Mouse (Mus musculus): ENCODE measurements around the gene Gm17571.

The Gm17571 gene

GRCm38 (mm10) chr9:13446703-13447285, at the start of gene Gm17571:
Gene Gm17571 (minus strand): TSS chr9:13446753.
- in situ Hi-C loops (cut with MboI; ENCODE audit: low pct_unique_long_range_greater_than_20kb in 1 of 2, low sequenced_read_pairs in 2 of 2, unreplicated experiment in 1 of 2) = no loop called here

GRCm38 (mm10) chr9:13495530-13495929, 49.0 kb upstream of the Gm17571 start:
- in situ Hi-C loops (cut with MboI; ENCODE audit: low pct_unique_long_range_greater_than_20kb in 1 of 2, low sequenced_read_pairs in 2 of 2, unreplicated experiment in 1 of 2) = no loop called here

- in situ Hi-C loops (cut with MboI; ENCODE audit: low pct_unique_long_range_greater_than_20kb in 1 of 2, low sequenced_read_pairs in 2 of 2, unreplicated experiment in 1 of 2) = no loop called here
Observed at GRCm38 (mm10) chr9:13493746-13494145, 47.2 kb upstream of the Gm17571 start.

- in situ Hi-C loops (cut with MboI; ENCODE audit: low pct_unique_long_range_greater_than_20kb in 1 of 2, low sequenced_read_pairs in 2 of 2, unreplicated experiment in 1 of 2) = no loop called here
Observed at GRCm38 (mm10) chr9:13492807-13493206, 46.3 kb upstream of the Gm17571 start.

- in situ Hi-C loops (cut with MboI; ENCODE audit: low pct_unique_long_range_greater_than_20kb in 1 of 2, low sequenced_read_pairs in 2 of 2, unreplicated experiment in 1 of 2) = no loop called here
Observed at GRCm38 (mm10) chr9:13491854-13492620, 45.5 kb upstream of the Gm17571 start.

- in situ Hi-C loops (cut with MboI; ENCODE audit: low pct_unique_long_range_greater_than_20kb in 1 of 2, low sequenced_read_pairs in 2 of 2, unreplicated experiment in 1 of 2) = no loop called here
Observed at GRCm38 (mm10) chr9:13491107-13491506, 44.6 kb upstream of the Gm17571 start.

GRCm38 (mm10) chr9:13485914-13486313, 39.4 kb upstream of the Gm17571 start:
- in situ Hi-C loops (cut with MboI; ENCODE audit: low pct_unique_long_range_greater_than_20kb in 1 of 2, low sequenced_read_pairs in 2 of 2, unreplicated experiment in 1 of 2) = no loop called here

- in situ Hi-C loops (cut with MboI; ENCODE audit: low pct_unique_long_range_greater_than_20kb in 1 of 2, low sequenced_read_pairs in 2 of 2, unreplicated experiment in 1 of 2) = no loop called here
Observed at GRCm38 (mm10) chr9:13484267-13485240, 38.0 kb upstream of the Gm17571 start.

- in situ Hi-C loops (cut with MboI; ENCODE audit: low pct_unique_long_range_greater_than_20kb in 1 of 2, low sequenced_read_pairs in 2 of 2, unreplicated experiment in 1 of 2) = no loop called here
Observed at GRCm38 (mm10) chr9:13483199-13484068, 36.9 kb upstream of the Gm17571 start.

GRCm38 (mm10) chr9:13479275-13479674, 32.7 kb upstream of the Gm17571 start:
- in situ Hi-C loops (cut with MboI; ENCODE audit: low pct_unique_long_range_greater_than_20kb in 1 of 2, low sequenced_read_pairs in 2 of 2, unreplicated experiment in 1 of 2) = no loop called here

GRCm38 (mm10) chr9:13474951-13475350, 28.4 kb upstream of the Gm17571 start:
- in situ Hi-C loops (cut with MboI; ENCODE audit: low pct_unique_long_range_greater_than_20kb in 1 of 2, low sequenced_read_pairs in 2 of 2, unreplicated experiment in 1 of 2) = no loop called here

- in situ Hi-C loops (cut with MboI; ENCODE audit: low pct_unique_long_range_greater_than_20kb in 1 of 2, low sequenced_read_pairs in 2 of 2, unreplicated experiment in 1 of 2) = no loop called here
Observed at GRCm38 (mm10) chr9:13470013-13470412, 23.5 kb upstream of the Gm17571 start.

GRCm38 (mm10) chr9:13468778-13469177, 22.2 kb upstream of the Gm17571 start:
- in situ Hi-C loops (cut with MboI; ENCODE audit: low pct_unique_long_range_greater_than_20kb in 1 of 2, low sequenced_read_pairs in 2 of 2, unreplicated experiment in 1 of 2) = no loop called here

- in situ Hi-C loops (cut with MboI; ENCODE audit: low pct_unique_long_range_greater_than_20kb in 1 of 2, low sequenced_read_pairs in 2 of 2, unreplicated experiment in 1 of 2) = no loop called here
Observed at GRCm38 (mm10) chr9:13467745-13468144, 21.2 kb upstream of the Gm17571 start.

- in situ Hi-C loops (cut with MboI; ENCODE audit: low pct_unique_long_range_greater_than_20kb in 1 of 2, low sequenced_read_pairs in 2 of 2, unreplicated experiment in 1 of 2) = no loop called here
Observed at GRCm38 (mm10) chr9:13466816-13467215, 20.3 kb upstream of the Gm17571 start.

GRCm38 (mm10) chr9:13466351-13466750, 19.8 kb upstream of the Gm17571 start:
- in situ Hi-C loops (cut with MboI; ENCODE audit: low pct_unique_long_range_greater_than_20kb in 1 of 2, low sequenced_read_pairs in 2 of 2, unreplicated experiment in 1 of 2) = no loop called here

GRCm38 (mm10) chr9:13465358-13466020, 18.9 kb upstream of the Gm17571 start:
- in situ Hi-C loops (cut with MboI; ENCODE audit: low pct_unique_long_range_greater_than_20kb in 1 of 2, low sequenced_read_pairs in 2 of 2, unreplicated experiment in 1 of 2) = no loop called here

- in situ Hi-C loops (cut with MboI; ENCODE audit: low pct_unique_long_range_greater_than_20kb in 1 of 2, low sequenced_read_pairs in 2 of 2, unreplicated experiment in 1 of 2) = no loop called here
Observed at GRCm38 (mm10) chr9:13460926-13461325, 14.4 kb upstream of the Gm17571 start.

Data from mouse embryonic stem cell (cell line).